Mouse (Mus musculus) brown adipose tissue, adult 24 weeks (tissue): ENCODE results near the gene Eid1. TPM values are rescaled to one million over a fixed set of nuclear protein-coding genes. Genes with fewer than 3 reads are reported as not detected.

Experiments
- H3K27ac ChIP-seq: fragments of 200-500 bp; replicated peaks from 2 replicates; pipeline ENCODE4 v1.5.1; 2012; ENCODE audit warnings: low read depth, mild to moderate bottlenecking, low read length
- H3K4me1 ChIP-seq: fragments of 200-500 bp; 2 replicates; pipeline ENCODE4 v1.6.1; 2012; ENCODE audit warnings: low read length, mixed read lengths; ENCODE audit not compliant: control insufficient read depth, insufficient read depth, insufficient read length
- H3K4me3 ChIP-seq: fragments of 200-500 bp; 2 replicates; pipeline ENCODE4 v1.5.1; 2012; ENCODE audit warnings: low read depth, mild to moderate bottlenecking, low read length, moderate library complexity; ENCODE audit not compliant: insufficient read depth
- polyA plus RNA-seq: library from polyadenylated mRNA; stranded (reverse); fragments of >200 nt; gene quantifications from 2 replicates; pipeline ENCODE4 v1.2.4, GENCODE M21; 2012; ENCODE audit not compliant: missing spikeins, insufficient read depth, insufficient read length

The Eid1 gene
- polyA plus RNA-seq, 1 experiment = 30.5 TPM

- H3K4me1 ChIP-seq = no peaks in the 10 kb centered on the region
- no peak overlapping the region for H3K27ac ChIP-seq
- H3K4me3 ChIP-seq = no peak overlapping the region
Measured at GRCm38 (mm10) chr2:125660537-125661130, 12.3 kb upstream of the Eid1 start.

GRCm38 (mm10) chr2:125661156-125661555 is 11.7 kb upstream of the Eid1 start:
- H3K4me3 ChIP-seq = no peak overlapping the region

GRCm38 (mm10) chr2:125662517-125662916 is 10.4 kb upstream of the Eid1 start:
- H3K4me3 ChIP-seq = no peak overlapping the region
- H3K27ac ChIP-seq = no peak overlapping the region
- H3K4me1 ChIP-seq = no peaks in the 10 kb centered on the region

More at GRCm38 (mm10) chr2:125661156-125661555, 11.7 kb upstream of the Eid1 start:
- no peak overlapping the region for H3K27ac ChIP-seq
- no peaks in the 10 kb centered on the region for H3K4me1 ChIP-seq

DNA sequence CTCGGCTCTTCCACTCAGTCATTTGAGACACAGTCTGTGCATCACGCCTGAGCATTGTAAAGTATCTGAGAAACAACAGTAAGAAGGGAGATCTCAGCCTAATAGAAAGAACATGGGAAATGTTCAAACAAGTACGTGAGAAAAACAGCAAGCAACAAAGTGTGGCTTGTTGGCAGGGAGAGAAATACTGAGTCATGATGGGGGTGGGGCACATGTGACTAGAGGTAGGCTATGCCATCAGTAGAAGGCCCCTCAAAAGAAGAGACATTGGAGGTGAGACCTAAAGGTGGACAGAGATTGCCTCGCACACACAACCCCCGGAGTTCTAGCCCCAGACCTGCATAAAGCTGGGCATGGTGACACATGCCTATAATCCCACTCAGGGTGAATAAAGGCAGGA is 7.7 kb upstream of the Eid1 start:
- Histone ChIP-seq H3K4me3 (no peak overlapping the region), H3K4me1 (no peaks in the 10 kb centered on the region), H3K27ac (no peak overlapping the region)

- H3K4me3 ChIP-seq = no peak overlapping the region
- no peaks in the 10 kb centered on the region for H3K4me1 ChIP-seq
- H3K27ac ChIP-seq = no peak overlapping the region
Measured at GRCm38 (mm10) chr2:125665909-125666308, 7.0 kb upstream of the Eid1 start.

DNA sequence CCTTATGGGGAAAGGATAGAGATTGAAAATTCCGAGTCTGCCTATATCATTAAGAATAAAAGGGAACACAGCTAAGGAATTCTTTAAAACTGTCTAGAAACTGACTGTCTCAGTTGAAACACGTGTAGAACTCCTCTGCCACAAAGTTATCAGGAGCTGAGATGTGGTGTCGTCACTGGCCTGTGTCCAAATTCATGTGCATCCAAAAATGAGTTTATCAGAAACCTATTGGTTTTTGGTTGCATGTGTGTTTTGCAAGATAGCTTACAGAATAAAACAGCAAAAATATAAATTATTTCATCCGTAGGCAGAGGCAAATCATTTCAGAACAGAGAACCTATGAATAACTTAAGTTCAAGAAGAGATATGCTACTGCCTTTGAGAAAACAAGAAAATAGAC is 6.2 kb upstream of the Eid1 start:
- no peaks in the 10 kb centered on the region for H3K4me1 ChIP-seq
- no peak overlapping the region for H3K4me3 ChIP-seq
- H3K27ac ChIP-seq = no peak overlapping the region

DNA sequence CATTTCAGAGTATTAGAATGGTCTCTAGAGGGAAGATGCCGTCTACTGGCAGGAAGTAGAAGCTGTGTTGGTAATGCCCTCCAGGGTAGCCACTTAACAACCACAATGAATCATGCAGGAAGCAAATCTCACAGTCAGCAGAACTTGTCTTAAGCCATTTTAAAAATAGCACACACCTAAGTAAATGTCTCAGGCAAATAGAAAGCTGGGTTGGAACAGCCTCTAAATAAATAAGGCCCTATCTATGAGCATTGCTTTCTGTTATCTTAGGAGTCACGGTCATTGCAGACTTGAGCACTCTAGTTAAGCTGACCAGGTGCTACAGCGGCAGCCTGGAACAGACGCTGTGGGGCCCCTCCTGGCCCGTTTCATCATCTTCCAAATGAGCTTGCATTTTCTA is 5.7 kb upstream of the Eid1 start:
- H3K27ac ChIP-seq = no peak overlapping the region

DNA sequence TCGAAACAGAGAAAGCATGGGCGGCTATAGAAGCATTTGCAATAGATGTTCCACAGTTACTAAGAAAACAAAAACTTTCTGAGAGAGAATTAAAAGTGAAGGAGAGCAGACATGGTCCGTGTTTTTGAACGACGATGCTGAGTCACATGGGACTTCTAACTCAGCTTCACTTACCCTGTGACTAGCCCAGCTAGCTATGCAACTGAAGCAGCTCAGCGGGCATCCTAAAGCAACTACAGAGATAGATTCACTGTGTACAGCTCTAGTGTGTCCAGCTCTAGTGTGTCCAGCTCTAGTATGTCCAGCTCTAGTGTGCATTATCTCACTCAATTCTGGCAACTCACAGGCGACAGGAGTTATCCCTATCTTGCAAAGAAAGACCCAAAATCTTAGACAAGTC is 5.2 kb upstream of the Eid1 start:
- no peak overlapping the region for H3K4me3 ChIP-seq
- no peaks in the 10 kb centered on the region for H3K4me1 ChIP-seq
- no peak overlapping the region for H3K27ac ChIP-seq

More for the DNA sequence above, 5.7 kb upstream of the Eid1 start:
- Histone ChIP-seq H3K4me1 (no peaks in the 10 kb centered on the region), H3K4me3 (no peak overlapping the region)

DNA sequence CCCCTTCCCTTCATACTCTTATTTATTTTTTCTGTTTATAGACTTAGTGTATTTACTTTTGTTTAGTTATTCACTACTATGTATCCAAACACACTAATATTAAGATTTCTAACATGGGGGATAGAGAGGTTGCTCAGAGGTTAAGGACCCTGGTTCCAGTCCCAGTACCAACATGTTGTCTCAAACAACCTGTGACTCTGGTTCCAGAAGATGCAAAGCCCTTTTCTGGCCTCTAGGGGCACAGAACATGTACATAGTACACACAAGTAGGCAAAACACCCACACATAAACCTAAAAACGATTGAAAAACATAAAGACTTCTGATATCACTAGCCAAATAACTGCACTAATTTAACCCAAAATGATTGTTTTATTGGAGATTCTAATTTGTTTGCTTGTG is 2.0 kb upstream of the Eid1 start:
- Histone ChIP-seq H3K4me3 (no peak overlapping the region), H3K4me1 (no peaks in the 10 kb centered on the region), H3K27ac (no peak overlapping the region)

DNA sequence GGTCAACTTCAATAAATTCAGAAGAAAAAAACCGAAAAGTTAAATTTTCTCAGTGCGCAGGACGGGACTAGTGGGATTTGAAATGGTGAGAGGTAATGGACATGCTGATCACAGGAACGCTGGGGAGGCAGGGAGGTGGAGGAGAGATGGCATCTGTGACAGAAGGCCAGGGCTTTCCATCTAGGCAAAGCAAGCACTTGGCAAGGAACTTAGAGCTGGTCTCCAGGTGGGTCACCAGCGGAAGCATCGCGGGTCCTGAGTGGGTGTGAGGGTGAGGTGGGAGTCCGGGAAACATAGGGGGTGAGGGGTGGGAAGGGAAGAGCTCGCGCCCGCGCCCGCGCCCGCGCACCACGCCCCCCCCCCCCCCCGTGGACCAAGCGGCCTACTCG is 333 bp upstream of the Eid1 start:
- Histone ChIP-seq H3K4me1 (no peaks in the 10 kb centered on the region), H3K27ac (no peak overlapping the region), H3K4me3 (peak overlapping the region; percentile 99)

DNA sequence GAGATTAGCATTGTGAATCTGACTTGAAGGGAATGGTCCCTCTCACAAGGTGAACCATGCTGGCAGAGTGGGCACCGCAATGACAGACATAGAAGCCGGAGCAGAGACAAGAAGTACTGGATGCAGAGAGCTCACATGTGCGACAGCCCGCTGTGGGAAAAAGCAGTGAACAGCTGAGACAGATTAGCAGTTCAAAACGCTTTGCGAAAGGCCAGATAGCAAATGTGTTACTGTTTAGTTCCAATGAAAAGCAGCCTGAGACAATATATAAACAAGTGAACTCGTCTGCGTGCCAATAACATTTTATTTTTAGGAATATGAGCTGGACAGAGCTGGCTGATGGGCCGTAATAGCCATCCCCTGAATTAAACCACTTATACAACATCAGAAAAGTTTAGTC is 8.9 kb downstream of the Eid1 start:
- no peaks in the 10 kb centered on the region for H3K4me1 ChIP-seq

GRCm38 (mm10) chr2:125683895-125684294 is 11.0 kb downstream of the Eid1 start:
- Histone ChIP-seq H3K27ac (no peak overlapping the region), H3K4me1 (no peaks in the 10 kb centered on the region), H3K4me3 (no peak overlapping the region)

More for the DNA sequence above, 8.9 kb downstream of the Eid1 start:
- no peak overlapping the region for H3K4me3 ChIP-seq
- H3K27ac ChIP-seq = no peak overlapping the region

GRCm38 (mm10) chr2:125684559-125685440 is 11.9 kb downstream of the Eid1 start:
- Histone ChIP-seq H3K4me1 (no peaks in the 10 kb centered on the region), H3K27ac (no peak overlapping the region)

DNA sequence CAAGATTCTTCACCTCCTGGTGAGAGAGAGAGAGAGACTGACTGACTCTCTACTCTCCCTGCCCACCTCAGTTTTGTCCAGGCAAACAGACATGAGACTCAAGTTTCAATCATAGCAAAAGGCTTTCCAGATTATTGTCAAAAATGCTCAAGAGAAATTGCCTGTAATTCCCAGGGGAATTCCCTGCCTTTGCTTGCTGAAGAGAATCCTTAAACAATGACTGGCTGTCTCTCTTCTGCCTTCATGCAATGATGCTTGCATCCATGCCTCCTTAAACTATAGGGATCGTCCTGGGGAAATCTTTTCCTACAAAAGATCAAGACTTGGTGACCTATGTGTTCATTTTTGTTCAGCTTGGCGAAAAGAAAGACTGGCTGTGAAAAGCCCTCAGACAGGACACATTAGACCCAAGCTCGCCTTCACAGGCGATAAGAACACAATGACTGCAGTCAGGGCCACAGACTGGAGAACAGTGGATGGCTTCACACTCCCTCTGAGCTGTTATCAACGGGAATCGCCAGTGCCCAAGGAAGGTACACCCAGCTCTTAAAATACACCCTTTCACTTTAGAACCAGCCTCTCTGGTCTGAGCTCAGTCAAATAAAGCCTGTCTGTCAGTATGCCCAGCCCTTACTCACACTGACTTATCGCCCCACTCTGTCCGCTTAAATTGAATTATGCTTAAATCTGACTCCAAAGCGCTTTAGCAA is 12.7 kb downstream of the Eid1 start:
- Histone ChIP-seq H3K4me1 (no peaks in the 10 kb centered on the region), H3K4me3 (no peak overlapping the region), H3K27ac (no peak overlapping the region)

More at GRCm38 (mm10) chr2:125684559-125685440, 11.9 kb downstream of the Eid1 start:
- no peak overlapping the region for H3K4me3 ChIP-seq

DNA sequence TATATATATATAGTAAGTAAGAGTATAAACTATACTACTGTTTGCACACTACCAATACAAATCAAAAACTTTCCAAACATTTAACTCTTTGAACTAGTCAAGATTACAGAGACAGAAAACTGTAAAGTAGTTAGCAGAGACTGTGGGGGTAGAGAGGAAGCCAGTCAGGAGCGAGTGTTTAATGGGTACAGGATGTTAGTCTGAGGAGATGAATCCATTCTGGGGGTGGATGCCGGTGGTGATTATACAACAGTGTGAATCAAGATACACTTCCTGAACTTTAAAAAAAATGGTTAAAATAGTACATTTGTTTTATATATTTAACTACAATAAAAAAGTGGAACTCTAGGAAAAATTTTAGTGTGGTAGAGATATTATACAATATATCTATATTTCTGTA is 19.1 kb downstream of the Eid1 start:
- Histone ChIP-seq H3K27ac (no peak overlapping the region), H3K4me1 (0 out of 2 replicates have a peak, but pooled peaks cover 3% of the 10 kb centered on the region), H3K4me3 (no peak overlapping the region)
